Mouse (Mus musculus): ENCODE results near the gene Gadl1. TPM values are rescaled to one million over a fixed set of nuclear protein-coding genes. Genes with fewer than 3 reads are reported as not detected.

Gene Gadl1
- polyA plus RNA-seq, 1 experiment from 2014 or later, result not detected

- Histone ChIP-seq H3K27ac (no peak overlapping the region), H3K4me3 (ENCODE audit: inconsistent target) (no peak overlapping the region), H3K79me2 (ENCODE audit: inconsistent target) (no peaks in the 10 kb centered on the region), H3K36me3 (ENCODE audit: inconsistent target) (no peaks in the 10 kb centered on the region)
- WGBS (ENCODE audit: missing documents), result 92% methylated on average over 14 of the region's 14 CpGs
These were observed 6.5 kb downstream of the Gadl1 start for GRCm38 (mm10) chr9:115915586-115916270.

GRCm38 (mm10) chr9:115919736-115920135, 10.5 kb downstream of the Gadl1 start:
- Histone ChIP-seq H3K36me3 (ENCODE audit: inconsistent target) (no peaks in the 10 kb centered on the region), H3K27ac (no peak overlapping the region), H3K4me3 (ENCODE audit: inconsistent target) (no peak overlapping the region), H3K79me2 (ENCODE audit: inconsistent target) (no peaks in the 10 kb centered on the region)
- WGBS (ENCODE audit: missing documents), result 96% methylated on average over 3 of the region's 3 CpGs

GRCm38 (mm10) chr9:115922662-115923061, 13.4 kb downstream of the Gadl1 start:
- 54% methylated on average over 10 of the region's 10 CpGs for WGBS (ENCODE audit: missing documents)

GRCm38 (mm10) chr9:115924094-115924493, 14.8 kb downstream of the Gadl1 start:
- WGBS (ENCODE audit: missing documents), result 100% methylated on average over 1 of the region's 1 CpGs
- no peak overlapping the region for H3K27ac ChIP-seq
- no peak overlapping the region for H3K4me3 ChIP-seq (ENCODE audit: inconsistent target)
- H3K36me3 ChIP-seq (ENCODE audit: inconsistent target), result no peaks in the 10 kb centered on the region
- no peaks in the 10 kb centered on the region for H3K79me2 ChIP-seq (ENCODE audit: inconsistent target)

More at GRCm38 (mm10) chr9:115922662-115923061, 13.4 kb downstream of the Gadl1 start:
- no peak overlapping the region for H3K4me3 ChIP-seq (ENCODE audit: inconsistent target)
- no peaks in the 10 kb centered on the region for H3K36me3 ChIP-seq (ENCODE audit: inconsistent target)
- no peak overlapping the region for H3K27ac ChIP-seq
- no peaks in the 10 kb centered on the region for H3K79me2 ChIP-seq (ENCODE audit: inconsistent target)

GRCm38 (mm10) chr9:115931803-115932202, 22.5 kb downstream of the Gadl1 start:
- Histone ChIP-seq H3K27ac (no peak overlapping the region), H3K79me2 (ENCODE audit: inconsistent target) (no peaks in the 10 kb centered on the region), H3K4me3 (ENCODE audit: inconsistent target) (no peak overlapping the region), H3K36me3 (ENCODE audit: inconsistent target) (no peaks in the 10 kb centered on the region)
- WGBS (ENCODE audit: missing documents), result 100% methylated on average over 2 of the region's 2 CpGs

GRCm38 (mm10) chr9:115932741-115933140, 23.5 kb downstream of the Gadl1 start:
- WGBS (ENCODE audit: missing documents), result 97% methylated on average over 4 of the region's 4 CpGs
- Histone ChIP-seq H3K4me3 (ENCODE audit: inconsistent target) (no peak overlapping the region), H3K36me3 (ENCODE audit: inconsistent target) (no peaks in the 10 kb centered on the region), H3K27ac (no peak overlapping the region), H3K79me2 (ENCODE audit: inconsistent target) (no peaks in the 10 kb centered on the region)

GRCm38 (mm10) chr9:115933243-115933964, 24.1 kb downstream of the Gadl1 start:
- whole genome bisulfite sequencing (ENCODE audit: missing documents), result 88% methylated on average over 7 of the region's 7 CpGs

GRCm38 (mm10) chr9:115934288-115934687, 25.0 kb downstream of the Gadl1 start:
- 86% methylated on average over 11 of the region's 11 CpGs for WGBS (ENCODE audit: missing documents)
- H3K4me3 ChIP-seq (ENCODE audit: inconsistent target), result no peak overlapping the region
- no peaks in the 10 kb centered on the region for H3K79me2 ChIP-seq (ENCODE audit: inconsistent target)
- no peaks in the 10 kb centered on the region for H3K36me3 ChIP-seq (ENCODE audit: inconsistent target)
- no peak overlapping the region for H3K27ac ChIP-seq

More at GRCm38 (mm10) chr9:115933243-115933964, 24.1 kb downstream of the Gadl1 start:
- no peak overlapping the region for H3K27ac ChIP-seq
- H3K36me3 ChIP-seq (ENCODE audit: inconsistent target), result no peaks in the 10 kb centered on the region
- H3K4me3 ChIP-seq (ENCODE audit: inconsistent target), result no peak overlapping the region
- no peaks in the 10 kb centered on the region for H3K79me2 ChIP-seq (ENCODE audit: inconsistent target)

GRCm38 (mm10) chr9:115936350-115936749, 27.1 kb downstream of the Gadl1 start:
- Histone ChIP-seq H3K36me3 (ENCODE audit: inconsistent target) (no peaks in the 10 kb centered on the region), H3K4me3 (ENCODE audit: inconsistent target) (no peak overlapping the region), H3K27ac (no peak overlapping the region), H3K79me2 (ENCODE audit: inconsistent target) (no peaks in the 10 kb centered on the region)
- 50% methylated on average over 2 of the region's 2 CpGs for WGBS (ENCODE audit: missing documents)

- Histone ChIP-seq H3K4me3 (ENCODE audit: inconsistent target) (no peak overlapping the region), H3K79me2 (ENCODE audit: inconsistent target) (no peaks in the 10 kb centered on the region), H3K27ac (no peak overlapping the region), H3K36me3 (ENCODE audit: inconsistent target) (no peaks in the 10 kb centered on the region)
- WGBS (ENCODE audit: missing documents), result 94% methylated on average over 5 of the region's 5 CpGs
These were observed 28.7 kb downstream of the Gadl1 start for GRCm38 (mm10) chr9:115937915-115938314.

- no peaks in the 10 kb centered on the region for H3K36me3 ChIP-seq (ENCODE audit: inconsistent target)
- no peak overlapping the region for H3K4me3 ChIP-seq (ENCODE audit: inconsistent target)
- 75% methylated on average over 3 of the region's 3 CpGs for WGBS (ENCODE audit: missing documents)
- no peak overlapping the region for H3K27ac ChIP-seq
- H3K79me2 ChIP-seq (ENCODE audit: inconsistent target), result no peaks in the 10 kb centered on the region
These were observed 30.2 kb downstream of the Gadl1 start for GRCm38 (mm10) chr9:115939420-115939819.

- 88% methylated on average over 8 of the region's 8 CpGs for WGBS (ENCODE audit: missing documents)
- Histone ChIP-seq H3K4me3 (ENCODE audit: inconsistent target) (no peak overlapping the region), H3K79me2 (ENCODE audit: inconsistent target) (no peaks in the 10 kb centered on the region), H3K36me3 (ENCODE audit: inconsistent target) (no peaks in the 10 kb centered on the region), H3K27ac (no peak overlapping the region)
These were observed 31.9 kb downstream of the Gadl1 start for GRCm38 (mm10) chr9:115941171-115941570.

GRCm38 (mm10) chr9:115942486-115942885, 33.2 kb downstream of the Gadl1 start:
- Histone ChIP-seq H3K79me2 (ENCODE audit: inconsistent target) (no peaks in the 10 kb centered on the region), H3K36me3 (ENCODE audit: inconsistent target) (no peaks in the 10 kb centered on the region), H3K4me3 (ENCODE audit: inconsistent target) (no peak overlapping the region), H3K27ac (no peak overlapping the region)
- 94% methylated on average over 4 of the region's 4 CpGs for WGBS (ENCODE audit: missing documents)

- 45% methylated on average over 7 of the region's 7 CpGs for WGBS (ENCODE audit: missing documents)
- no peak overlapping the region for H3K27ac ChIP-seq
- no peaks in the 10 kb centered on the region for H3K79me2 ChIP-seq (ENCODE audit: inconsistent target)
- H3K4me3 ChIP-seq (ENCODE audit: inconsistent target), result no peak overlapping the region
- no peaks in the 10 kb centered on the region for H3K36me3 ChIP-seq (ENCODE audit: inconsistent target)
These were observed 33.7 kb downstream of the Gadl1 start for GRCm38 (mm10) chr9:115942989-115943388.

GRCm38 (mm10) chr9:115943577-115944320, 34.5 kb downstream of the Gadl1 start:
- H3K27ac ChIP-seq, result no peak overlapping the region
- no peaks in the 10 kb centered on the region for H3K36me3 ChIP-seq (ENCODE audit: inconsistent target)
- H3K4me3 ChIP-seq (ENCODE audit: inconsistent target), result no peak overlapping the region
- no peaks in the 10 kb centered on the region for H3K79me2 ChIP-seq (ENCODE audit: inconsistent target)
- WGBS (ENCODE audit: missing documents), result 97% methylated on average over 10 of the region's 10 CpGs

Measured in macrophage (primary cell).